Mouse (Mus musculus) limb, embryonic 10.5 days (tissue): ENCODE measurements around the gene Prepl. TPM values are rescaled to one million over a fixed set of nuclear protein-coding genes. Genes with fewer than 3 reads are reported as not detected.

Source experiments
- DNase-seq: peaks from one replicate; pipeline ENCODE4 v3.0.0-alpha.2; 2017; ENCODE audit warnings: low spot score
- H3K27ac ChIP-seq: fragments of 300-500 bp; sonication (generic); 2 replicates; pipeline ENCODE4 v1.5.1; 2016; ENCODE audit warnings: mild to moderate bottlenecking
- H3K27me3 ChIP-seq: fragments of 300-500 bp; sonication (generic); 2 replicates; pipeline ENCODE4 v1.6.1; 2016; ENCODE audit warnings: low read depth, mild to moderate bottlenecking; ENCODE audit not compliant: poor library complexity, severe bottlenecking
- H3K36me3 ChIP-seq: fragments of 300-500 bp; sonication (generic); 2 replicates; pipeline ENCODE4 v1.6.1; 2016; ENCODE audit warnings: mild to moderate bottlenecking, moderate library complexity
- H3K4me1 ChIP-seq: fragments of 300-500 bp; sonication (generic); 2 replicates; pipeline ENCODE4 v1.6.1; 2016
- H3K4me3 ChIP-seq: fragments of 300-500 bp; sonication (generic); 2 replicates; pipeline ENCODE4 v1.5.1; 2016; ENCODE audit warnings: mild to moderate bottlenecking, moderate library complexity
- H3K9me3 ChIP-seq: fragments of 300-500 bp; sonication (generic); replicated peaks from 2 replicates; pipeline ENCODE4 v1.6.1; 2016; ENCODE audit warnings: mild to moderate bottlenecking
- WGBS: fragments of 180-500 bp; shearing (Covaris S2); methylation state at CpG from one replicate; pipeline ENCODE4 v1.1.7; 2016; 5-methylcytosine and 5-hydroxymethylcytosine counted together
- polyA plus RNA-seq: library from polyadenylated mRNA; unstranded; fragments of >200 nt; fragmentation: Nextera tagmentation; extraction: Ambion mirVana; gene quantifications from 2 replicates; pipeline ENCODE4 v1.2.1, GENCODE M21; 2016

The Prepl gene
- polyA plus RNA-seq, 1 experiment from 2014 or later, result 28.4 TPM

GRCm38 (mm10) chr17:85058276-85058675 is 31.8 kb downstream of the Prepl start:
- H3K4me1 ChIP-seq, result no peaks in the 10 kb centered on the region
- H3K27ac ChIP-seq, result no peak overlapping the region
- 87% methylated on average over 7 of the region's 7 CpGs for WGBS
- no peak for DNase-seq
- H3K4me3 ChIP-seq, result no peak overlapping the region
- peaks cover 6% of the 10 kb centered on the region; the same call in 1 of the 2 replicates for H3K36me3 ChIP-seq
- no peaks in the 10 kb centered on the region for H3K27me3 ChIP-seq
- H3K9me3 ChIP-seq, result no peaks in the 10 kb centered on the region

DNA sequence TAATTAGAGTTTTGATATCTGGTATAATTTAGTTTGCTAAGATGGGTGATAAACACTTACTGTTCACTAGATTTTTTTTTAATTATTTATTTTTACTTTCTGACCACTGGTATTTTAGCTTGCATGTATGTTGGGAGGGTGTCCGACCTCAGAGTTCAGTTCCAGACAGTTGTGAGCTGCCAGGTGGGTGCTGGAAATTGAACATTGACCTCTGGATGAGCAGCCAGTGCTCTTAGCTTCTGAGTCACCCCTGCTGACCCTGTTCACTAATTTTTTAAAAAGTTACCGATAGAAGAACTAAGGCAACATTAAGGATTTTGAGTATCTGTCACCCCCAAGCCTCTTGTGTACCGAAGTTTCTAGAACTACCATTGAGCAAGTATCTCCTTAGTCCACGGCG is 41.7 kb downstream of the Prepl start:
- WGBS, result 96% methylated on average over 5 of the region's 5 CpGs
- H3K4me1 ChIP-seq, result no peaks in the 10 kb centered on the region
- no peaks in the 10 kb centered on the region for H3K27me3 ChIP-seq
- H3K9me3 ChIP-seq, result no peaks in the 10 kb centered on the region
- no peaks in the 10 kb centered on the region for H3K36me3 ChIP-seq
- H3K4me3 ChIP-seq, result no peak overlapping the region
- DNase-seq, result no peak
- H3K27ac ChIP-seq, result no peak overlapping the region

DNA sequence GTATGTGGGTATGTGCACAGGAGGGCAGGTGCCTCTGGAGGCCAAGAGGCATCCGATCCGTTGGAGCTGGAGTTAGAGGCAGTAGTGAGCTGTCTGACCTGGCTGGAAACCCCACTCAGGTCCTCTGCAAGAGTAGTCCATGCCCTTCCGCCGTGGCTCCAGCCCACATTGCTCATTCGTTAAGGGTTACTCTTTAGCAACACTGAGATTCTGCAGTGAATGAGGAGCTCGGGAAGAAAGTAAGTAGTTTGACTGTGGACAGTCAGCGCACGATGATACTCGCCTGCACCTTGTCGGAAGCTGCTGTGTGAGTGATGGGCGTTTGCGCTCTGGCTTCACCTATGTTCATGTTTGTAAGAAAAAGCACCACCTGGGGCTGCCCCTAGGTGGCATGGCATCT is 44.9 kb downstream of the Prepl start:
- no peak overlapping the region for H3K4me3 ChIP-seq
- 89% methylated on average over 12 of the region's 12 CpGs for WGBS
- no peaks in the 10 kb centered on the region for H3K36me3 ChIP-seq
- no peaks in the 10 kb centered on the region for H3K4me1 ChIP-seq
- H3K27ac ChIP-seq, result no peak overlapping the region
- H3K9me3 ChIP-seq, result no peaks in the 10 kb centered on the region
- no peak for DNase-seq
- H3K27me3 ChIP-seq, result no peaks in the 10 kb centered on the region

DNA sequence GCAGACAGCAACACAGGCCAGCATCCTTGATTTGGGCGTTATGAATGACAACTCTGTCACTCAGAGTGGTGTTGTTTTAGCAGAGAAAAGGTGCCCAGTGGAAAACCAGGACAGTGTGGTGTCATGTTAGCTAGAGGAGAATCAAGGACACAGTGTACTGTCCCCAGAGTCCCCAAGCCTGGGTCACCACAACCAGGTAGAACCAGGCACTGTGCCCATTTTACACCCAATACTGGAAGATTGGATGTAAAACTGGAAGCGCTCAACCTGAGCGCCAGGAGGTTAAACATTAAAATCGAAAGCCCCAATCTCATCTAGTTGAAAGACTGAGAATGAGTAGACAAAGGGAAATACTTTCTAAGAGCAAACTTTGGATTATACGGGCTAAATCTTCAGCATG is 45.6 kb downstream of the Prepl start:
- no peak for DNase-seq
- H3K4me3 ChIP-seq, result no peak overlapping the region
- H3K9me3 ChIP-seq, result no peaks in the 10 kb centered on the region
- no peaks in the 10 kb centered on the region for H3K36me3 ChIP-seq
- WGBS, result 92% methylated on average over 5 of the region's 5 CpGs
- no peak overlapping the region for H3K27ac ChIP-seq
- H3K27me3 ChIP-seq, result no peaks in the 10 kb centered on the region
- H3K4me1 ChIP-seq, result no peaks in the 10 kb centered on the region

DNA sequence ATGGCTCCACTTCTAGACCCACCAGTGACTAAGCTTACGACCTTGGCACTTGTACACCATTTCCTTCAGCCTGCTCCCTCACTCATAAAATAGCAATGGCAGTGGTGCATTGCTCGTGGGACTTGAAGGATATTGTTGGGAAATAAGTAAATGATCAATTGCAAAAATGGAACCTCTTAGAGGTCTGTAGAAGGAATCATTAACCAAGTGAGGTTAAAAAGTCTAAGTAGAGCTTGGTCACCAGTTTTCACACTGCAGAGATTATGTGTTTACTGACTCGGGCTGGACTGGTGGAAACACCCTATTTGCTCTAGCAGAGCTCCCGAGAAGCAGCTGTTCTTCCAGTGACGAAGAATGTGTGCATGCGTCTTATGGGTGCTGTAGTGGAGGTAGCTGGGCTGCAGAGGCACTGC is 46.6 kb downstream of the Prepl start:
- DNase-seq, result no peak
- WGBS, result 77% methylated on average over 6 of the region's 6 CpGs
- no peak overlapping the region for H3K27ac ChIP-seq

GRCm38 (mm10) chr17:85042419-85042818 is 47.6 kb downstream of the Prepl start:
- no peak overlapping the region for H3K27ac ChIP-seq
- H3K4me3 ChIP-seq, result no peak overlapping the region
- DNase-seq, result no peak
- WGBS, result 85% methylated on average over 6 of the region's 6 CpGs
- no peaks in the 10 kb centered on the region for H3K27me3 ChIP-seq
- H3K4me1 ChIP-seq, result no peaks in the 10 kb centered on the region
- H3K9me3 ChIP-seq, result no peaks in the 10 kb centered on the region
- H3K36me3 ChIP-seq, result no peaks in the 10 kb centered on the region

More for the DNA sequence above, 46.6 kb downstream of the Prepl start:
- Histone ChIP-seq H3K4me3 (no peak overlapping the region), H3K9me3 (no peaks in the 10 kb centered on the region), H3K36me3 (no peaks in the 10 kb centered on the region), H3K4me1 (no peaks in the 10 kb centered on the region), H3K27me3 (no peaks in the 10 kb centered on the region)

DNA sequence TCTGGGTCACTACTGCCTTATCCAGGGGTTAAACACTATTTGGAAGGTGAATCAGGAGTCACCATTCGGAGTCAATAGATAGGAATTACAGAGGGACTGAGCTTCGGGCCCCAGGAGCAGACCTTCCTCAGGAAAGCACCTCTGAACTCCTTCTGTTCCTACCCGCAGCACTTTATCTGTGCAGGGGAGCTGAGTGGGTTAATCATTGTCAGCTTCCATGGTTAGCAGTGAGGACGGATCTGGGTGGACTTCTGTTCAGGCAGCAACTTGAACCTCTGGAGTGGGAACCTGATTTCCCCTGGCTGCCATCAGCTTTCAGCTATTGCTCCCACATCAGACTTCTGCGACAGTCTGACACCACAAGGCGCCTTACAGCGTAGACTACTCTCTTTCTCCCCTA is 49.1 kb downstream of the Prepl start:
- Histone ChIP-seq H3K27me3 (no peaks in the 10 kb centered on the region), H3K4me1 (no peaks in the 10 kb centered on the region), H3K9me3 (no peaks in the 10 kb centered on the region), H3K27ac (no peak overlapping the region), H3K36me3 (no peaks in the 10 kb centered on the region), H3K4me3 (no peak overlapping the region)
- 88% methylated on average over 7 of the region's 7 CpGs for WGBS
- no peak for DNase-seq

DNA sequence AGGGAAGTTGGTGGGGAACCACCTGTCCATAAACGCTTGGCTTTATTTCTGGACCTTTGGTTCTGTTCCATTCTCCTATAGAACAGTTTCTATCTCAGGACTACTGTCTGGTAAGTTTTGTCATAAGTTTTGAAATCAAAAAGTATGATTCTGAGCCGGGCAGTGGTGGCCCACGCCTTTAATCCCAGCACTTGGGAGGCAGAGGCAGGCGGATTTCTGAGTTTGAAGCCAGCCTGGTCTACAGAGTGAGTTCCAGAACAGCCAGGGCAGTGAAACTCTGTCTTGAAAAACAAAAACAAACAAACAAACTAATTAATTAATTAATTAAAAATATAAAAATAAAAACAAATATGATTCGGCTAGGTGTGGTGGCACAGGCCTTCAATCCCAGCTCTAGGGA is 51.3 kb downstream of the Prepl start:
- no peak overlapping the region for H3K27ac ChIP-seq
- no peaks in the 10 kb centered on the region for H3K9me3 ChIP-seq
- H3K27me3 ChIP-seq, result no peaks in the 10 kb centered on the region
- H3K36me3 ChIP-seq, result no peaks in the 10 kb centered on the region
- no peaks in the 10 kb centered on the region for H3K4me1 ChIP-seq
- 94% methylated on average over 5 of the region's 5 CpGs for WGBS
- H3K4me3 ChIP-seq, result no peak overlapping the region
- DNase-seq, result no peak

DNA sequence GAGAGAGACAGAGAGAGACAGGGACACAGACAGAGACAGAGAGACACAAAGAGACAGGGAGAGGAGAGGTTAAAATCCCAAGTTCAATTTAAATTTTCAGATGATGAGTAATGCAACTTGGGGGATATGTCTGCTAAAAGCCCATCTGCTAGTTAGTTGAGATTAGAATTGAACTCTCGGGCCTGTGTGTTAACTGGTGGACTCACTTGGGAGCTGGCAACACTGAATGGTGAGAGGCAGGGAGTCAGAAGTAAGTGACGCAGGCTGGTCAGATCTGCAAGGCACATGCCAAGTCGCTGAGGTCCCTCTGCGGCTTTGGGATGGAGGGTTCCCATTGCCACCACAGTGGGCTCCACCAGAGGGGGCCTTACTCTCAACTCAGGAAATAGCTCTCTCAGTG is 51.7 kb downstream of the Prepl start:
- Histone ChIP-seq H3K9me3 (no peaks in the 10 kb centered on the region), H3K36me3 (no peaks in the 10 kb centered on the region), H3K27ac (no peak overlapping the region), H3K27me3 (no peaks in the 10 kb centered on the region), H3K4me3 (no peak overlapping the region), H3K4me1 (no peaks in the 10 kb centered on the region)
- no peak for DNase-seq
- 82% methylated on average over 4 of the region's 4 CpGs for WGBS

DNA sequence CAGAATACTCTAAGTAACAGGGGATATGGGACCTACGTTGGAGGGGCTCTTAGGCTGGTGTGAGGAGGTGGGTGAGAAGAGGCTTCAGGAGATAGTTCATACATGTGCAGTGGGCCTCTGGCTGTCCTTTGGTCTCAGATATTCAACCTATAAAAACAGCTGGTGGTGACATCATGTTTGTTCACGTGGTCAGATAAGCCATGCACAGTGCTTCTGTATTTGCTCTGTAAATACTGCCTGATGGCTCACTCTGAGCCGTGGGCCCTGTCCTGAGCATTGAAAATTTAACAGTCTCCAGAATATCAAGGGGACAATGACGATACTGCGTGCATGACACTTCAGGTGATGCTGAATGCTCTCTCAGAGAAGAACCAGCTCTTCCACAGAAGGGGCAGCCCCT is 52.2 kb downstream of the Prepl start:
- H3K4me3 ChIP-seq, result no peak overlapping the region
- H3K27me3 ChIP-seq, result no peaks in the 10 kb centered on the region
- H3K27ac ChIP-seq, result no peak overlapping the region
- no peaks in the 10 kb centered on the region for H3K9me3 ChIP-seq
- DNase-seq, result no peak
- no peaks in the 10 kb centered on the region for H3K4me1 ChIP-seq
- no peaks in the 10 kb centered on the region for H3K36me3 ChIP-seq
- WGBS, result 89% methylated on average over 5 of the region's 5 CpGs

GRCm38 (mm10) chr17:85034068-85034467 is 56.0 kb downstream of the Prepl start:
- DNase-seq, result no peak
- H3K27ac ChIP-seq, result no peak overlapping the region
- H3K36me3 ChIP-seq, result no peaks in the 10 kb centered on the region
- H3K9me3 ChIP-seq, result no peaks in the 10 kb centered on the region
- H3K27me3 ChIP-seq, result no peaks in the 10 kb centered on the region
- 71% methylated on average over 11 of the region's 11 CpGs for WGBS
- H3K4me1 ChIP-seq, result no peaks in the 10 kb centered on the region
- no peak overlapping the region for H3K4me3 ChIP-seq

- no peak for DNase-seq
- no peak overlapping the region for H3K27ac ChIP-seq
- H3K27me3 ChIP-seq, result no peaks in the 10 kb centered on the region
- no peaks in the 10 kb centered on the region for H3K9me3 ChIP-seq
- no peak overlapping the region for H3K4me3 ChIP-seq
- no peaks in the 10 kb centered on the region for H3K36me3 ChIP-seq
- WGBS, result 82% methylated on average over 3 of the region's 3 CpGs
- no peaks in the 10 kb centered on the region for H3K4me1 ChIP-seq
Measured at GRCm38 (mm10) chr17:85033087-85033486, 57.0 kb downstream of the Prepl start.

- DNase-seq, result no peak
- Histone ChIP-seq H3K27me3 (no peaks in the 10 kb centered on the region), H3K4me1 (no peaks in the 10 kb centered on the region), H3K9me3 (no peaks in the 10 kb centered on the region), H3K4me3 (no peak overlapping the region), H3K27ac (no peak overlapping the region), H3K36me3 (no peaks in the 10 kb centered on the region)
- 82% methylated on average over 5 of the region's 5 CpGs for WGBS
Measured at GRCm38 (mm10) chr17:85030651-85031050, 59.4 kb downstream of the Prepl start.

- Histone ChIP-seq H3K4me1 (no peaks in the 10 kb centered on the region), H3K36me3 (peaks cover 4% of the 10 kb centered on the region; the same call in 1 of the 2 replicates), H3K9me3 (no peaks in the 10 kb centered on the region), H3K27me3 (no peaks in the 10 kb centered on the region), H3K4me3 (no peak overlapping the region), H3K27ac (no peak overlapping the region)
- WGBS, result 93% methylated on average over 10 of the region's 10 CpGs
- DNase-seq, result no peak
Measured at GRCm38 (mm10) chr17:85028797-85029196, 61.2 kb downstream of the Prepl start.
